Comparison of ENCODE assay signal across 11 mouse cellular contexts in the genomic region with DNA sequence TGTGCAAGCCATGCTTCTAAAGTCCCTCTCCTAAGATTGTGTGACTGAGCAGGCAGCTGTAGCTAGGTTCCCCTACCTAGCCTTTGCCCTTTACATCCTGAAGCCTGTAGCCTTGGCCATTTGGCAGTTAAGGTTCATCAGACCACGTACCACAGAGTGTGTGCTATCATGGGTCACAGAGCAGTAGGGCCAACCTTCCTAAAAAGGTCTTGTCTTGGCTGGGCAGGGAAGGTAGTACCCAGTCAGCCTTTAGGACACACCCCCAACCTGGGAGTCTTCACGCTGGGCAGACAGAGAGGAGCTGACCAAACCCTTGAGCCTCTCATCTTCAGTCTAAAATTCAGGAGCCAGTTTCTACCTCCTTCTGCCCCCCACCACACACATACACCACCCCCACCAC. TPM values are rescaled to one million over a fixed set of nuclear protein-coding genes. Genes with fewer than 3 reads are reported as not detected.
DNase-seq lines count a peak whose midpoint lies in the region; ATAC-seq lines count a peak whose summit lies in the region.
"Had no signal": no experiment of that assay in that cellular context is flagged by ENCODE, and none has a peak within 500 bp of the region (broad histone marks: within the 10 kb centered on the region; RNA-seq: fewer than 3 reads in every experiment).

No protein-coding gene starts in this region.

- 69% methylated on average over 2 of the region's 2 CpGs for WGBS in forebrain, embryonic 13.5 days
- 60% methylated on average over 2 of the region's 2 CpGs for WGBS in forebrain, embryonic 16.5 days
- whole genome bisulfite sequencing in midbrain, embryonic 10.5 days: 69% methylated on average over 2 of the region's 2 CpGs
- 66% methylated on average over 2 of the region's 2 CpGs for WGBS in midbrain, embryonic 11.5 days
- 49% methylated on average over 2 of the region's 2 CpGs for WGBS in stomach, embryonic 15.5 days

- H3K9me3 ChIP-seq in forebrain, embryonic 13.5 days (replicated peaks): no peaks in the 10 kb centered on the region
- no peaks in the 10 kb centered on the region for H3K9me3 ChIP-seq in forebrain, embryonic 16.5 days (ENCODE audit: control insufficient read depth, low read length)
- H3K9me3 ChIP-seq in midbrain, embryonic 10.5 days (replicated peaks): no peaks in the 10 kb centered on the region
- H3K9me3 ChIP-seq in midbrain, embryonic 11.5 days (ENCODE audit: control insufficient read depth, low read length): no peaks in the 10 kb centered on the region
- no peaks in the 10 kb centered on the region for H3K9me3 ChIP-seq in stomach, embryonic 15.5 days

- DNase-seq in midbrain, embryonic 10.5 days (ENCODE audit: low spot score): no peak
- DNase-seq in midbrain, embryonic 11.5 days (ENCODE audit: low spot score, missing footprints): no peak
- DNase-seq in kidney, postnatal 36 days: peak; percentile 54 to 67
- DNase-seq in natural killer cell, adult 2 months (ENCODE audit: low spot score in 2 of 2): no peak
- DNase-seq in thymus, adult 18-20 months: no peak
- DNase-seq: gastrocnemius, postnatal 36 days had no signal

- H3K36me3 ChIP-seq in forebrain, embryonic 13.5 days (ENCODE audit: poor library complexity, severe bottlenecking): peaks cover 8% of the 10 kb centered on the region
- no peaks in the 10 kb centered on the region for H3K36me3 ChIP-seq in forebrain, embryonic 16.5 days (ENCODE audit: control insufficient read depth, insufficient read depth)
- peaks cover 6% of the 10 kb centered on the region for H3K36me3 ChIP-seq in midbrain, embryonic 10.5 days
- no peaks in the 10 kb centered on the region for H3K36me3 ChIP-seq in midbrain, embryonic 11.5 days (ENCODE audit: control insufficient read depth, insufficient read depth, low read length)
- H3K36me3 ChIP-seq in stomach, embryonic 15.5 days: no peaks in the 10 kb centered on the region

- 0 out of 2 replicates have a peak overlapping the region, but pooled peaks have one; percentile 6 for H3K27ac ChIP-seq in forebrain, embryonic 13.5 days
- H3K27ac ChIP-seq in forebrain, embryonic 16.5 days (ENCODE audit: low read length): no peak overlapping the region
- 0 out of 2 replicates have a peak overlapping the region, but pooled peaks have one; percentile 18 for H3K27ac ChIP-seq in midbrain, embryonic 10.5 days (replicated peaks)
- H3K27ac ChIP-seq in midbrain, embryonic 11.5 days (ENCODE audit: low read depth, low read length): no peak overlapping the region; the same call in 1 of the 2 replicates
- peak overlapping the region; percentile 97 for H3K27ac ChIP-seq in stomach, embryonic 15.5 days

- peak overlapping the region; percentile 6 for H3K9ac ChIP-seq in forebrain, embryonic 13.5 days
- H3K9ac ChIP-seq in forebrain, embryonic 16.5 days (replicated peaks; ENCODE audit: low read depth, low read length): no peak overlapping the region; the same call in 1 of the 2 replicates
- H3K9ac ChIP-seq in midbrain, embryonic 11.5 days (ENCODE audit: low read length): no peak overlapping the region; the same call in 1 of the 2 replicates
- H3K9ac ChIP-seq in stomach, embryonic 15.5 days: no peak overlapping the region

- H3K4me1 ChIP-seq in forebrain, embryonic 13.5 days: peaks cover 69% of the 10 kb centered on the region
- peaks cover 57% of the 10 kb centered on the region for H3K4me1 ChIP-seq in forebrain, embryonic 16.5 days (replicated peaks; ENCODE audit: control insufficient read depth, insufficient read depth, low read length)
- peaks cover 87% of the 10 kb centered on the region for H3K4me1 ChIP-seq in midbrain, embryonic 10.5 days
- peaks cover 46% of the 10 kb centered on the region for H3K4me1 ChIP-seq in midbrain, embryonic 11.5 days (ENCODE audit: control insufficient read depth, insufficient read depth, low read length)
- H3K4me1 ChIP-seq in stomach, embryonic 15.5 days: peaks cover 53% of the 10 kb centered on the region

- ATAC-seq in forebrain, embryonic 13.5 days: no peak
- ATAC-seq in forebrain, embryonic 16.5 days: no peak
- ATAC-seq in midbrain, embryonic 11.5 days (ENCODE audit: low FRiP score): no peak
- no peak for ATAC-seq in stomach, embryonic 15.5 days (ENCODE audit: insufficient read depth, low FRiP score, low read depth)

- H3K27me3 ChIP-seq in forebrain, embryonic 13.5 days: no peaks in the 10 kb centered on the region
- no peaks in the 10 kb centered on the region for H3K27me3 ChIP-seq in forebrain, embryonic 16.5 days (replicated peaks; ENCODE audit: control insufficient read depth, insufficient read depth, low read length)
- no peaks in the 10 kb centered on the region; the same call in 1 of the 2 replicates for H3K27me3 ChIP-seq in midbrain, embryonic 10.5 days (ENCODE audit: low read depth, poor library complexity, severe bottlenecking)
- no peaks in the 10 kb centered on the region for H3K27me3 ChIP-seq in midbrain, embryonic 11.5 days (ENCODE audit: control insufficient read depth, insufficient read depth, low read length)
- H3K27me3 ChIP-seq in stomach, embryonic 15.5 days (replicated peaks): no peaks in the 10 kb centered on the region

- peak overlapping the region; percentile 99 for H3K4me2 ChIP-seq in forebrain, embryonic 13.5 days
- H3K4me2 ChIP-seq in forebrain, embryonic 16.5 days (ENCODE audit: low read length): no peak overlapping the region
- no peak overlapping the region for H3K4me2 ChIP-seq in midbrain, embryonic 11.5 days
- peak overlapping the region; percentile 89 for H3K4me2 ChIP-seq in stomach, embryonic 15.5 days

- H3K4me3 ChIP-seq in forebrain, embryonic 13.5 days: no peak overlapping the region
- no peak overlapping the region for H3K4me3 ChIP-seq in forebrain, embryonic 16.5 days (replicated peaks; ENCODE audit: low read length)
- no peak overlapping the region for H3K4me3 ChIP-seq in midbrain, embryonic 10.5 days
- H3K4me3 ChIP-seq in midbrain, embryonic 11.5 days (ENCODE audit: low read depth, low read length): no peak overlapping the region
- H3K4me3 ChIP-seq in stomach, embryonic 15.5 days (replicated peaks): no peak overlapping the region

RNA-seq across cellular contexts. Expression of gene 4930404H24Rik, which starts 51.8 kb away (rescaled TPM):
- not detected in 2 replicates for polyA plus RNA-seq in forebrain, embryonic 13.5 days (2015; fragmentation: Nextera tagmentation; extraction: Ambion mirVana)
- polyA plus RNA-seq in forebrain, embryonic 16.5 days (2015; fragmentation: Nextera tagmentation; extraction: Ambion mirVana): not detected in 2 replicates
- not detected in 2 replicates for polyA plus RNA-seq in midbrain, embryonic 10.5 days (2016; fragmentation: Nextera tagmentation; extraction: Ambion mirVana)
- not detected in 2 replicates for polyA plus RNA-seq in midbrain, embryonic 11.5 days (2014; fragmentation: Nextera tagmentation; extraction: Ambion mirVana)
- polyA plus RNA-seq in stomach, embryonic 15.5 days (2015; fragmentation: Nextera tagmentation; extraction: Ambion mirVana): not detected in 2 replicates
- polyA plus RNA-seq: brain, embryonic 14.5 days; cortical plate, adult 2 months had no signal

Comparison
In these comparisons a context has a peak if more than half of its experiments do, and no peak if none do; other contexts are left out.
1. H3K27ac ChIP-seq: peak in forebrain, embryonic 13.5 days (single experiment), midbrain, embryonic 10.5 days (single experiment) and stomach, embryonic 15.5 days (single experiment); none in forebrain, embryonic 16.5 days (single experiment) and midbrain, embryonic 11.5 days (single experiment).
2. H3K4me2 ChIP-seq: peak in forebrain, embryonic 13.5 days (single experiment) and stomach, embryonic 15.5 days (single experiment); none in forebrain, embryonic 16.5 days (single experiment) and midbrain, embryonic 11.5 days (single experiment).
3. DNase-seq: peak in kidney, postnatal 36 days (2 of 2); none in midbrain, embryonic 10.5 days (single experiment), midbrain, embryonic 11.5 days (single experiment), natural killer cell, adult 2 months (0 of 2) and thymus, adult 18-20 months (0 of 2).